Mouse (Mus musculus): ENCODE measurements around the gene Rbm45. TPM values are rescaled to one million over a fixed set of nuclear protein-coding genes. Genes with fewer than 3 reads are reported as not detected.

Gene Rbm45
- polyA plus RNA-seq, 1 experiment from 2014 or later = 12.6 TPM

DNA sequence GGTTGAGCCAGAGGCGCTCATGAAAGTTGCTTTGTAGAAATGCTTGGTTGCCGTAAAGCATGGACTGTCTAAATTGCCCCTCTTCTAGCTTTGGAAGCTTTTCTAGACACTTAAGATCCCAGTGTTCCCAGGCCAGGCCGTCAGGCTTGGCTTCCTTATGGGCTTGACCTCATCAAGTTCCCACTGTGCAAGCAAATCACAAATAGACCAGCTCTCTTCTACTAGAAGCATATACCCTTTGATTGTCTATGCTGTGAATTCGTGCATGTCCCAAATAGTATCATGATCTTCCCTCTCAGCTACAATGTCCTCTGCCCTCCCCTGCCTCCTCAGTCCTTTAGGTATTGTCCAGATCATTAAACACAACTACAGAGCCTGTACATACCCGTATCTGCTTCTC is 60.1 kb downstream of the Rbm45 start:
- Histone ChIP-seq H3K27ac (no peak overlapping the region), H3K4me2 (no peak overlapping the region), H3K27me3 (no peaks in the 10 kb centered on the region), H3K4me3 (no peak overlapping the region), H3K9me3 (no peaks in the 10 kb centered on the region), H3K9ac (no peak overlapping the region), H3K4me1 (peaks cover 9% of the 10 kb centered on the region; the same call in 1 of the 2 replicates), H3K36me3 (no peaks in the 10 kb centered on the region)
- no peak for ATAC-seq (ENCODE audit: borderline replicate concordance, extremely low read depth, low FRiP score, low TSS enrichment)
- WGBS = 79% methylated on average over 5 of the region's 5 CpGs

DNA sequence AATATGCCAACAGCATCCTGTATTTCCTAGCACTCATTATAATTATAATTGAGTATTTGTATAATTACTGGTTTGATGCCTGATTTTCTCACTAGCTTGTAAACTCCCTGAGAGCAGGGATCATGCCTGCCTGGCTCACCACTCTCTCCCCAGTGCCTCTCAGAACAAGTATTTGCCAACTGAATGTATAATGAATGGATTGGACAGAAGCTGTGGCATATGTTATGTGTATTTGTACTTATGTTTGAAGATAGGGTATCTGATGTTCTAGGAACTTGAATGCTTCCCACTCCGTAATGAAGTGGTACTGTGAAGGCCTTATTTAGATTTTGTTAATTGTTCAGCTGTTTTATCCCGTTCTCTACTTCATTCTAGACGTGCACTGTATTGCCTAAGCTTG is 60.8 kb downstream of the Rbm45 start:
- Histone ChIP-seq H3K27ac (no peak overlapping the region), H3K36me3 (no peaks in the 10 kb centered on the region), H3K4me3 (no peak overlapping the region), H3K27me3 (no peaks in the 10 kb centered on the region), H3K4me1 (peaks cover 9% of the 10 kb centered on the region; the same call in 1 of the 2 replicates), H3K4me2 (no peak overlapping the region), H3K9ac (no peak overlapping the region), H3K9me3 (no peaks in the 10 kb centered on the region)
- WGBS = 75% methylated on average over 3 of the region's 3 CpGs
- ATAC-seq (ENCODE audit: borderline replicate concordance, extremely low read depth, low FRiP score, low TSS enrichment) = no peak

Other genes with a start within 250 kb of the Rbm45 start
- gene Pde11a, start 31.2 kb upstream of the Rbm45 start, polyA plus RNA-seq (2015; fragmentation: Nextera tagmentation; extraction: Ambion mirVana) = 0.06 and 0.14 TPM in 2 replicates
- gene Cyct, start 9.5 kb upstream of the Rbm45 start, polyA plus RNA-seq (2015; fragmentation: Nextera tagmentation; extraction: Ambion mirVana) = not detected in 2 replicates
- gene Osbpl6, start 36.5 kb downstream of the Rbm45 start, polyA plus RNA-seq (2015; fragmentation: Nextera tagmentation; extraction: Ambion mirVana) = 18.1 and 21.1 TPM in 2 replicates

Measured in lung, embryonic 15.5 days (tissue).